Mouse (Mus musculus) limb, embryonic 12.5 days (tissue): ENCODE data around the gene Pim3. TPM values are rescaled to one million over a fixed set of nuclear protein-coding genes. Genes with fewer than 3 reads are reported as not detected.

Experiments
- ATAC-seq: fragments of 200-750 bp; cut with Nextera tagmentation; 2 replicates; pipeline ENCODE4 v1.8.0; 2017; ENCODE audit warnings: low read depth, moderate TSS enrichment; ENCODE audit not compliant: insufficient number of reproducible peaks, insufficient read depth, low FRiP score, low TSS enrichment
- H3K27ac ChIP-seq: fragments of 300-500 bp; sonication (generic); 2 replicates; pipeline ENCODE4 v1.5.1; 2016; ENCODE audit warnings: mild to moderate bottlenecking, moderate library complexity
- H3K27me3 ChIP-seq: fragments of 300-500 bp; sonication (generic); 2 replicates; pipeline ENCODE4 v1.6.1; 2016; ENCODE audit warnings: mild to moderate bottlenecking, moderate library complexity
- H3K36me3 ChIP-seq: fragments of 300-500 bp; sonication (generic); 2 replicates; pipeline ENCODE4 v1.6.1; 2016; ENCODE audit warnings: mild to moderate bottlenecking, moderate library complexity
- H3K4me1 ChIP-seq: fragments of 300-500 bp; sonication (generic); replicated peaks from 2 replicates; pipeline ENCODE4 v1.6.1; 2016
- H3K4me2 ChIP-seq: fragments of 300-500 bp; sonication (generic); 2 replicates; pipeline ENCODE4 v1.6.1; 2016; ENCODE audit warnings: mild to moderate bottlenecking, moderate library complexity
- H3K4me3 ChIP-seq: fragments of 300-500 bp; sonication (generic); replicated peaks from 2 replicates; pipeline ENCODE4 v1.5.1; 2016; ENCODE audit warnings: mild to moderate bottlenecking
- H3K9ac ChIP-seq: fragments of 300-500 bp; sonication (generic); replicated peaks from 2 replicates; pipeline ENCODE4 v1.6.1; 2016; ENCODE audit warnings: mild to moderate bottlenecking, moderate library complexity
- H3K9me3 ChIP-seq: fragments of 300-500 bp; sonication (generic); 2 replicates; pipeline ENCODE4 v1.6.1; 2016; ENCODE audit warnings: mild to moderate bottlenecking, moderate library complexity
- WGBS: fragments of 180-500 bp; shearing (Covaris S2); methylation state at CpG from one replicate; pipeline ENCODE4 v1.1.7; 2016; 5-methylcytosine and 5-hydroxymethylcytosine counted together
- polyA plus RNA-seq: library from polyadenylated mRNA; unstranded; fragments of >200 nt; fragmentation: Nextera tagmentation; extraction: Ambion mirVana; gene quantifications from 2 replicates; pipeline ENCODE4 v1.2.1, GENCODE M21; 2016

The Pim3 gene
- polyA plus RNA-seq, 1 experiment from 2014 or later, result 53.9 TPM

- no peaks in the 10 kb centered on the region for H3K27me3 ChIP-seq
- ATAC-seq, result no peak
- H3K36me3 ChIP-seq, result peaks cover 3% of the 10 kb centered on the region; the same call in 1 of the 2 replicates
- no peak overlapping the region for H3K27ac ChIP-seq
- H3K4me3 ChIP-seq, result no peak overlapping the region
- H3K4me2 ChIP-seq, result no peak overlapping the region
- WGBS, result 72% methylated on average over 8 of the region's 8 CpGs
- no peak overlapping the region for H3K9ac ChIP-seq
- H3K4me1 ChIP-seq, result peaks cover 29% of the 10 kb centered on the region
- H3K9me3 ChIP-seq, result no peaks in the 10 kb centered on the region
Measured at GRCm38 (mm10) chr15:88859206-88859970, 2.6 kb upstream of the Pim3 start.

DNA sequence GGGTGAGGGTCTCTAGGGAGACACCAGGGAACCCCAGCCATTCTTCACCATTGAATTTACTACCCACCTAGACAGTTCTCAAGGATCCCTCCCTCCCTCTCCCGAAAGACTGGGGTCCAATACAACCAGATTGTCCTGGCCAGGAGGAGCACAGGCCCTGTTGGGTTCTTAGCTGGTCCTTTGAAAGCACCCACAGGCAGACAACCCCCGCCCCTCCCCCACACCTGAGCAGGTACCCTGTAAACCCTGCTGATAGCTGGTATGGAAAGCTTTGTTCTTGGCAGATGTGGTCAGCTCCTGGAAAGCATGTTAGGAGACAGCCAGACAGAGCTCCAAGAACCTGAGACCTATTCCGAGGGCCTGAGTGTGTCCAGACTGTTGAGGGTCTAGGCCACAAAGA lies 1.2 kb upstream of the Pim3 start:
- 84% methylated on average over 3 of the region's 3 CpGs for WGBS
- Histone ChIP-seq H3K36me3 (peaks cover 17% of the 10 kb centered on the region), H3K9ac (no peak overlapping the region), H3K27me3 (no peaks in the 10 kb centered on the region), H3K9me3 (no peaks in the 10 kb centered on the region), H3K4me3 (no peak overlapping the region), H3K4me1 (peaks cover 32% of the 10 kb centered on the region), H3K27ac (no peak overlapping the region; the same call in 1 of the 2 replicates), H3K4me2 (peak overlapping the region; percentile 98; the same call in 1 of the 2 replicates)
- ATAC-seq, result no peak

GRCm38 (mm10) chr15:88862881-88863694 lies 1.1 kb downstream of the Pim3 start:
- no peaks in the 10 kb centered on the region for H3K9me3 ChIP-seq
- peak overlapping the region; percentile 98 for H3K4me2 ChIP-seq
- peak overlapping the region; percentile 90 for H3K4me3 ChIP-seq
- H3K27me3 ChIP-seq, result no peaks in the 10 kb centered on the region
- peak; percentile 0; the same call in 1 of the 2 replicates for ATAC-seq
- under 1% methylated on average over 98 of the region's 98 CpGs for WGBS
- H3K27ac ChIP-seq, result peak overlapping the region; percentile 95
- peaks cover 55% of the 10 kb centered on the region for H3K4me1 ChIP-seq
- H3K9ac ChIP-seq, result peak overlapping the region; percentile 90
- peaks cover 30% of the 10 kb centered on the region for H3K36me3 ChIP-seq

DNA sequence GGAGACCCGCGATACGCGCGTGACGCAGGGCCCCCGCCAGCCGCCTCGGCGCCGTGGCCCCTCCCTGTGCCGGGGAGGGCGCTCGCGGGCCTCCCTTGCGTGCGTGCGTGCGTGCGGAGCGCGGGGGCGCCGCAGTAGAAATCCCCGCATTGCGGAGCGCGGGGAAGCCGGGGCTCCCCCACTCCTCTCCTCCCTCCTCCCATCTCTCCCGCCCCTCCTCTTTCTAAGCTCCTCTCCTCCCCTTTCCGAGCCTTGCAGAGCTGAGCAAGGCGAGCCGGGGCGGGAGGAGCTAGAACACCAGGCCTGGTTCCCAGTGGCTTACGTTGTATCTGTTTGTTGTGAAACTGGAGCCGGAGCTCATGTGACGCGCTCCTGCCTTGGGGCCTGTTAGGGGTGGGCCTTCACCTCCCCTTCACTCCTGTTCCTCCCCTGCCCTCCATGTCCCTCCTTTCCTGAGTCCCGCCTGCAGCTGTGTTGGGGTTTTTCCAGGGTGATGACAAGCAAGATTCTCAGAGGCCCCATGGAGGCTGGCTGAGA lies 1.8 kb downstream of the Pim3 start:
- H3K27ac ChIP-seq, result peak overlapping the region; percentile 95
- H3K27me3 ChIP-seq, result no peaks in the 10 kb centered on the region
- peaks cover 30% of the 10 kb centered on the region for H3K36me3 ChIP-seq
- peak overlapping the region; percentile 90 for H3K9ac ChIP-seq
- peak overlapping the region; percentile 90 for H3K4me3 ChIP-seq
- H3K9me3 ChIP-seq, result peaks cover 3% of the 10 kb centered on the region; the same call in 1 of the 2 replicates
- H3K4me2 ChIP-seq, result peak overlapping the region; percentile 98
- H3K4me1 ChIP-seq, result peaks cover 57% of the 10 kb centered on the region
- WGBS, result under 1% methylated on average over 30 of the region's 39 CpGs
- ATAC-seq, result peak; percentile 79

- Histone ChIP-seq H3K27ac (peak overlapping the region; percentile 95), H3K4me2 (peak overlapping the region; percentile 98), H3K36me3 (peaks cover 30% of the 10 kb centered on the region), H3K4me3 (peak overlapping the region; percentile 90), H3K27me3 (no peaks in the 10 kb centered on the region), H3K9ac (peak overlapping the region; percentile 42), H3K9me3 (peaks cover 3% of the 10 kb centered on the region; the same call in 1 of the 2 replicates), H3K4me1 (peaks cover 57% of the 10 kb centered on the region)
- no peak; the same call in 1 of the 2 replicates for ATAC-seq
- WGBS, result 49% methylated on average over 22 of the region's 22 CpGs
Measured at GRCm38 (mm10) chr15:88864270-88865030, 2.5 kb downstream of the Pim3 start.

DNA sequence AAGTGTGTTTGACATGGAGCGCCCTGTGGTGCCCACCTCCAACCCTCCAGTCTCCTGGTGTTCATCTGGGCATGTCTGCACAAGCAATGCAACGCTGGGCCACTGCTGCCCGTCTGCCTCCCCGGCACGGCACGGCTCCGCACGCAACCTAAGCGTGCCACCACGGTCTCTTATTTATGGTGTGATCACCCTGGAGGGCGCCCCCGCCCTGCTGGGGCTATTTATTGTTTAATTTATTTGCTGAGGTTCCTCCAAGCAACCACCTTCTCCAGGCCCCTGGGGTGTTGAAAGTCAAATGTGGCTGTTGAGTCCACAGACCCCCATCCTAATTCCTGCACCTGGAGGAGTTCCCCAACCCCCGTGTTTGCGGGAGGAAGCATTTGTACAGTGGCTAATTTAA lies 3.1 kb downstream of the Pim3 start:
- Histone ChIP-seq H3K27ac (0 out of 2 replicates have a peak overlapping the region, but pooled peaks have one; percentile 95), H3K9me3 (peaks cover 3% of the 10 kb centered on the region; the same call in 1 of the 2 replicates), H3K4me3 (peak overlapping the region; percentile 90), H3K9ac (no peak overlapping the region), H3K27me3 (no peaks in the 10 kb centered on the region), H3K36me3 (peaks cover 30% of the 10 kb centered on the region), H3K4me2 (peak overlapping the region; percentile 98), H3K4me1 (peaks cover 57% of the 10 kb centered on the region)
- no peak for ATAC-seq
- 79% methylated on average over 14 of the region's 14 CpGs for WGBS

GRCm38 (mm10) chr15:88865888-88866695 lies 4.1 kb downstream of the Pim3 start:
- H3K4me2 ChIP-seq, result no peak overlapping the region

DNA sequence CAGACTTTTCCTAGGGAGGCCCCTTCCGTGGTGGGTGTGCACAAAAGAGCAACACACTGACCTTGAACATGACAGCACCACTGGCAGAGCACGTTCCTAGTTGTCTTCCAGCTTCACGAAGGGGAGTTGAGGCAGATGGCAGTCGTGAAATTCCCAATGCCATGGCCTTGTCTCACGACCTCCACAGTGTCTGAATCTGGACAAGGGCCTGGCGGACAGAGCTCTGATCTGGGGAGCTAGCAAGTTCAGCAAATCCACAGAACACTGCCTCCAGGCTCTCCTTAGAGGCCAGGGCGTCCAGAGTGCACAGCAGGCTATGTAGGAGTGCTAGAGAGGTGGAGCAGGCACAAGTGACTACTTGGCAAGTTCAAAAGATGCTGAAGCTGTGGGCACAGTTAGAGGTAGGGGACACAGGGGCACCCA lies 5.0 kb downstream of the Pim3 start:
- Histone ChIP-seq H3K27me3 (no peaks in the 10 kb centered on the region), H3K9me3 (peaks cover 3% of the 10 kb centered on the region; the same call in 1 of the 2 replicates), H3K36me3 (peaks cover 30% of the 10 kb centered on the region), H3K4me3 (no peak overlapping the region), H3K4me2 (no peak overlapping the region), H3K4me1 (peaks cover 52% of the 10 kb centered on the region), H3K9ac (no peak overlapping the region), H3K27ac (peak overlapping the region; percentile 73)
- 49% methylated on average over 7 of the region's 7 CpGs for WGBS
- no peak for ATAC-seq

More at GRCm38 (mm10) chr15:88865888-88866695, 4.1 kb downstream of the Pim3 start:
- Histone ChIP-seq H3K4me1 (peaks cover 57% of the 10 kb centered on the region), H3K27ac (no peak overlapping the region), H3K9me3 (peaks cover 3% of the 10 kb centered on the region; the same call in 1 of the 2 replicates), H3K27me3 (no peaks in the 10 kb centered on the region), H3K9ac (no peak overlapping the region), H3K4me3 (no peak overlapping the region), H3K36me3 (peaks cover 30% of the 10 kb centered on the region)
- whole genome bisulfite sequencing, result 76% methylated on average over 4 of the region's 4 CpGs
- ATAC-seq, result no peak

DNA sequence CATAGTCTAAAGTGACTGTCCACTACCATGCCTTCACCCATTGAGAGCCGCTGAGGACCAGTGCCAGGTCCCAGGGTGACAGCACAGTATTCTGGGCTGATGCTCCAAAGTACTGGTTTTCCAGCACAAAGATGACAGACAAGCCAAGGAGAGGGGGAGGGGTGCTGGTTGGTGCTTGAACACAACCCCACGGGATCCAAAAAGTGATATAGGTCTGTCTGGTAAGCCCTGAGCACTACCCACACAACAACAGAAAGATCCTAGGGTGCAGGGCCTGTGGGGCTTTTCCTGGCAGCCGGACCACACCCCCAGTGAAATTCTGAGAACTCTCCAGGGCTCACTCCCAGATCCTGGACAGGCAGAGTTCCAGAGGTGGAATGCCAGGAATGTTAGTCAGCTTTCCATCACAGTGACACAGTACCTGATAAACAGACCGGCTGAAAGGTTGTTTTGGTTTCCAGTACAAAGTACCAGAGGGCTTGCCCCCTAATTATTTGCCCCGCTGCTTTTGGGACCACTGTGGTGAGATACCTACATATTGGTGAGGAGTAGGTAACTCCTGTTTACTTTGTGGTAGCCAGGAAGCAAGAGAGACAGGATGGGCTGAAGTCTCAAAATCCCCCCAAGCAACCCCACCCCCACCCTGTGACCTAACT lies 5.5 kb downstream of the Pim3 start:
- H3K27ac ChIP-seq, result peak overlapping the region; percentile 73
- WGBS, result 16% methylated on average over 5 of the region's 5 CpGs
- H3K9ac ChIP-seq, result no peak overlapping the region

More for the DNA sequence above, 5.5 kb downstream of the Pim3 start:
- Histone ChIP-seq H3K4me1 (peaks cover 52% of the 10 kb centered on the region), H3K36me3 (peaks cover 30% of the 10 kb centered on the region), H3K4me3 (no peak overlapping the region), H3K9me3 (peaks cover 3% of the 10 kb centered on the region; the same call in 1 of the 2 replicates), H3K4me2 (0 out of 2 replicates have a peak overlapping the region, but pooled peaks have one; percentile 23), H3K27me3 (no peaks in the 10 kb centered on the region)
- no peak for ATAC-seq
